Mouse (Mus musculus): ENCODE results near the gene Cops6. TPM values are rescaled to one million over a fixed set of nuclear protein-coding genes. Genes with fewer than 3 reads are reported as not detected.

The Cops6 gene
- polyA plus RNA-seq, 2 experiments: 149 to 262 TPM

- Histone ChIP-seq H3K9ac (ENCODE audit: low read depth, low read length, severe bottlenecking) (peak within 1 kb of the TSS; percentile 92), H3K36me3 (ENCODE audit: control insufficient read depth, insufficient read depth, low read length) (peaks cover 25% of the 10 kb centered on the region), H3K4me2 (replicated peaks; ENCODE audit: low read depth, low read length, severe bottlenecking) (peak within 1 kb of the TSS; percentile 56), H3K4me3 (replicated peaks; ENCODE audit: low read length) (peak within 1 kb of the TSS; percentile 69), H3K9me3 (ENCODE audit: control insufficient read depth, low read length) (no peaks in the 10 kb centered on the region), H3K27ac (replicated peaks; ENCODE audit: low read depth, low read length) (peak within 1 kb of the TSS; percentile 88), H3K4me1 (ENCODE audit: control insufficient read depth, insufficient read depth, low read length) (0 out of 2 replicates have a peak, but pooled peaks cover 8% of the 10 kb centered on the region), H3K27me3 (ENCODE audit: control insufficient read depth, insufficient read depth, low read length) (no peaks in the 10 kb centered on the region)
- under 1% methylated on average over 31 of the region's 31 CpGs for WGBS
- ATAC-seq (ENCODE audit: low FRiP score, low read depth): peak; percentile 95
- TF ChIP-seq POLR2A (IDR thresholded peaks at IDR 0.05; ENCODE audit: borderline replicate concordance, extremely low read depth, insufficient read depth, insufficient read length): peak; percentile 71; the same call in 1 of the 2 replicates
- DNase-seq (ENCODE audit: low spot score): peak; percentile 97
Observed at GRCm38 (mm10) chr5:138155443-138155976, 5.4 kb upstream of the Cops6 start, which contains the start of gene Zfp113. TSS of gene Zfp113 (minus strand) at chr5:138155744.

GRCm38 (mm10) chr5:138160224-138160762 is 578 bp upstream of the Cops6 start:
- Histone ChIP-seq H3K9ac (ENCODE audit: low read depth, low read length, severe bottlenecking) (peak overlapping the region; percentile 85; the same call in 1 of the 2 replicates), H3K27me3 (ENCODE audit: control insufficient read depth, insufficient read depth, low read length) (no peaks in the 10 kb centered on the region), H3K4me3 (replicated peaks; ENCODE audit: low read length) (peak overlapping the region; percentile 75), H3K27ac (replicated peaks; ENCODE audit: low read depth, low read length) (no peak overlapping the region), H3K4me1 (ENCODE audit: control insufficient read depth, insufficient read depth, low read length) (0 out of 2 replicates have a peak, but pooled peaks cover 3% of the 10 kb centered on the region), H3K9me3 (ENCODE audit: control insufficient read depth, low read length) (no peaks in the 10 kb centered on the region), H3K4me2 (replicated peaks; ENCODE audit: low read depth, low read length, severe bottlenecking) (peak overlapping the region; percentile 67), H3K36me3 (ENCODE audit: control insufficient read depth, insufficient read depth, low read length) (peaks cover 26% of the 10 kb centered on the region)
- 66% methylated on average over 7 of the region's 7 CpGs for WGBS
- TF ChIP-seq POLR2A (IDR thresholded peaks at IDR 0.05; ENCODE audit: borderline replicate concordance, extremely low read depth, insufficient read depth, insufficient read length): no peak
- DNase-seq (ENCODE audit: low spot score) (no peak), ATAC-seq (ENCODE audit: low FRiP score, low read depth) (no peak)

GRCm38 (mm10) chr5:138163046-138163445 is 2.2 kb downstream of the Cops6 start:
- ATAC-seq (ENCODE audit: low FRiP score, low read depth): no peak
- H3K4me1 ChIP-seq (ENCODE audit: control insufficient read depth, insufficient read depth, low read length): 0 out of 2 replicates have a peak, but pooled peaks cover 3% of the 10 kb centered on the region
- no peak overlapping the region for H3K9ac ChIP-seq (ENCODE audit: low read depth, low read length, severe bottlenecking)
- H3K4me3 ChIP-seq (replicated peaks; ENCODE audit: low read length): no peak overlapping the region
- no peak overlapping the region for H3K4me2 ChIP-seq (replicated peaks; ENCODE audit: low read depth, low read length, severe bottlenecking)
- no peak overlapping the region for H3K27ac ChIP-seq (replicated peaks; ENCODE audit: low read depth, low read length)
- peaks cover 54% of the 10 kb centered on the region for H3K36me3 ChIP-seq (ENCODE audit: control insufficient read depth, insufficient read depth, low read length)
- TF ChIP-seq POLR2A (IDR thresholded peaks at IDR 0.05; ENCODE audit: borderline replicate concordance, extremely low read depth, insufficient read depth, insufficient read length): no peak
- no peak for DNase-seq (ENCODE audit: low spot score)
- H3K9me3 ChIP-seq (ENCODE audit: control insufficient read depth, low read length): no peaks in the 10 kb centered on the region
- 76% methylated on average over 6 of the region's 6 CpGs for WGBS
- no peaks in the 10 kb centered on the region for H3K27me3 ChIP-seq (ENCODE audit: control insufficient read depth, insufficient read depth, low read length)

- DNase-seq (ENCODE audit: low spot score): no peak
- no peak for ATAC-seq (ENCODE audit: low FRiP score, low read depth)
- Histone ChIP-seq H3K4me2 (replicated peaks; ENCODE audit: low read depth, low read length, severe bottlenecking) (no peak overlapping the region), H3K9ac (ENCODE audit: low read depth, low read length, severe bottlenecking) (no peak overlapping the region), H3K4me3 (replicated peaks; ENCODE audit: low read length) (no peak overlapping the region), H3K27me3 (ENCODE audit: control insufficient read depth, insufficient read depth, low read length) (no peaks in the 10 kb centered on the region), H3K27ac (replicated peaks; ENCODE audit: low read depth, low read length) (no peak overlapping the region), H3K4me1 (ENCODE audit: control insufficient read depth, insufficient read depth, low read length) (0 out of 2 replicates have a peak, but pooled peaks cover 3% of the 10 kb centered on the region), H3K36me3 (ENCODE audit: control insufficient read depth, insufficient read depth, low read length) (peaks cover 60% of the 10 kb centered on the region), H3K9me3 (ENCODE audit: control insufficient read depth, low read length) (no peaks in the 10 kb centered on the region)
- 64% methylated on average over 10 of the region's 10 CpGs for WGBS
- TF ChIP-seq POLR2A (IDR thresholded peaks at IDR 0.05; ENCODE audit: borderline replicate concordance, extremely low read depth, insufficient read depth, insufficient read length): no peak
Observed at GRCm38 (mm10) chr5:138163610-138164009, 2.7 kb downstream of the Cops6 start.

GRCm38 (mm10) chr5:138165594-138165993 is 4.7 kb downstream of the Cops6 start:
- Histone ChIP-seq H3K36me3 (ENCODE audit: control insufficient read depth, insufficient read depth, low read length) (peaks cover 67% of the 10 kb centered on the region), H3K4me1 (ENCODE audit: control insufficient read depth, insufficient read depth, low read length) (peaks cover 8% of the 10 kb centered on the region; the same call in 1 of the 2 replicates), H3K4me3 (replicated peaks; ENCODE audit: low read length) (no peak overlapping the region), H3K27me3 (ENCODE audit: control insufficient read depth, insufficient read depth, low read length) (no peaks in the 10 kb centered on the region), H3K27ac (replicated peaks; ENCODE audit: low read depth, low read length) (no peak overlapping the region), H3K4me2 (replicated peaks; ENCODE audit: low read depth, low read length, severe bottlenecking) (no peak overlapping the region), H3K9me3 (ENCODE audit: control insufficient read depth, low read length) (no peaks in the 10 kb centered on the region), H3K9ac (ENCODE audit: low read depth, low read length, severe bottlenecking) (no peak overlapping the region)
- ATAC-seq (ENCODE audit: low FRiP score, low read depth): no peak
- no peak for TF ChIP-seq POLR2A (IDR thresholded peaks at IDR 0.05; ENCODE audit: borderline replicate concordance, extremely low read depth, insufficient read depth, insufficient read length)
- DNase-seq (ENCODE audit: low spot score): no peak
- 77% methylated on average over 8 of the region's 8 CpGs for WGBS

All from limb, embryonic 14.5 days (tissue).